Mouse (Mus musculus) frontal cortex, postnatal 36 days (tissue): ENCODE results near the gene Sh2d1b2.

Source experiments
- DNase-seq, 2 experiments: peaks; one replicate each; pipeline ENCODE4 v3.0.0; 2022; ENCODE audit warnings: low spot score in 2 of 2

Sh2d1b2 gene

DNA sequence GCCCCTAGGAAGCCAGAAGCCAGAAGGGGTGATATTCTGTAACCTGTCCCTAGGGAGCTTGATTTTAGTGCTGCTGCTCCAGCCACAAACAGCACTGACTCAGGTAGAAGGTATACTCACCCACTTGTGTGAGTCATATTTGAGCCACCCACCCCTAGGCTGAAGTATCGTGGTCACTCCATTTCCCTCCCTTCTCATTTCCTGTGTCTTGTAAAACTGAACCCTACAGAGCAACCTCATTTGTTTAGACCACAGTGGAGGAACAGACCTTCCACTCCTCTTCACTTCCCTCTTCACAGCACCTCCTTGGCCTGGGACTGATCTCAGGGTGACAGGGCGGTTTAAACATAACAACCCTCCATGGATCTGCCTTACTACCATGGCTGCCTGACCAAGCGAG lies 44.5 kb downstream of the Sh2d1b2 start, which contains the start of gene Sh2d1b1:
Sh2d1b1 (plus strand) TSS at position 305 of the 400 bp plus-strand sequence.
- DNase-seq: no peak

DNA sequence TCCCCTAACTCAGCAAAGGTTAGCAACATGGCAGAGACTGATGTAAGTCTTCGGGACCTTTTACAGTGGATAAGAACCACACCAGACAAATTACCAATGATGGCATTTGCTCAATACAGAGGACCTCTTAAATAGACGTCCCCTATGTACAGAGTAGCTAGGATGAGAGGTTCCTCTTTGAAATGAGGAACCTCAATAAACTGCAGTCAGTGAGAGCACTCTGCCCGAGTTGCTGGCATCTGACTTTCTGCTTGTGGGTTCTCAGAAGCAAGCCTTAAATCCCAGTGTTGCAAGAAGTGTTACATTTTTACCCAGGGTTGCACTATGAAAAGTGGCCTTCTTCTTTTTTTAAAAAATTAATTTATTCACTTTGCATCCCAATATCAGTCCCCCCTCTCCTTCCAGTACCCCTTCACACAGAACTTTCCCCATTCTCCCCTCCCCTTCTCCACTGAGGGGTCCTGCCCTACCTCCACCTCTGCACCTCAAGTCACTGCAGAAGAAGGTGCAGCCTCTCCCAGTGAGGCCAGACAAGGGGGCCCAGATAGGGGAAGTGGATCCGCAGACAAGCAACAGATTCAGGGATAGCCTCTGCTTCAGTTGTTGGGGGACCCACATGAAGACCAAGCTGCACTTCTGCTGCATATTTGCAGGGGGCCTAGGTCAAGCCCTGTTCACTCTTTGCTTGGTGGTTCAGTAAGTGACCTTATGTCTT lies 50.0 kb downstream of the Sh2d1b2 start:
- DNase-seq: no peak

- peak in 1 of 2 experiments; percentile 75 for DNase-seq
Observed at GRCm38 (mm10) chr1:170292239-170292951, 59.8 kb downstream of the Sh2d1b2 start.

DNA sequence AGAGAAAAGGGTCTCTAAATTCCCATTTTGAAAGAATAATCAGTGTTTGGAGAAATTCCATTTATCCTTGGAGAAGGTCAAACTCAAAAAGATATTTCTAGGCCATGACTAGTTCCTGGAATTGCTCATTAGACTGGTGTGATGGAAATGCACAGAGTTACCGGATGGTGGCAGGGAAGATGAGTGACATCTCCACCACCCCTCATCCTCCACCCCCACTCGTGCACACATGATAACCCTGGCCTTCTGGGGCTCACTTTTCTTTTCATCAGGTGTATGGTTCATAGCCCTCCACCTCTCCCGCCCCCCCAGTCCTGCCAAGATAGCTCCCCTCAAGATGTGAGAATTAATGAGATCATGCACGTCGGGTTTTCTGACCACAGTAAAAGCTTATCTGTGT lies 60.7 kb downstream of the Sh2d1b2 start:
- no peak for DNase-seq

GRCm38 (mm10) chr1:170294786-170295570 lies 62.4 kb downstream of the Sh2d1b2 start:
- DNase-seq: no peak

DNA sequence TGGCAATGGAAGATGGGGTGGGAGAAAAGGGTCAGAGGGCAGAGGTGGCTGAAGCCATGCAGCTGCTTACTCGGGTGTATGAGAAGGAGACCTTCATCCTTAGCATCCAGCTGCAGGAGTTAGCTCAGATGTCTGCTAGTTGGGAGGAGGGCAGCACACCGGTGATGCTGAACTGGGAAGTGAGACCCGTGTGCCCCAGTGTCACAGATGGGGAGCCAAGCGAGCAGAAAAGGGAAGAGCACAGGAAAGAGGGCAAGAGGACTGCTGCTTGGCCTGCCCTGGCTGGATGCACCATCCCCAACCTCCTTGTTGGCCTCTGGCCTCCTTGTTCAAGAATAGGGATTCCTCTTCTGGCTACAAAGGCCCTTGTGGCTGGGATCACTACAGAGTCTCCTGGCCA lies 66.9 kb downstream of the Sh2d1b2 start:
- DNase-seq: no peak

DNA sequence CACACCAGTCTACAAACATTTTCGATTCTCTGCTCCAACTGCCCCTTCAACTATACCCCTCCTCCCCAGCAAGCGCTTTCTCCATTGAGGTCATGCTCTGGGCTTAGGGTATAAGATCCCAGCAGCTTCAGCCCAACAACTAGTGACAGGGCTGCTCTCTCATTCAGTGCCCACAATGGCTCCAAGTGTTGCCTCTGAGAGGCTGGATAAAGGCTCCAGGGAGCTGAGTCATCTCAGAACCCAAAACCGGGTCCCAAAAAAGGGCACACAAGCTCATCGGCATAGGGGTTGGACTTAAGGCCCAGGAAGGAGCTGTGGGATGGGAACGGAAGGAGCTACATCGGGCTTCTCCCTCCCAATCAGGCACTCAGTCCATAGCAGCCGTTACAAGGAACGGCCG lies 69.1 kb downstream of the Sh2d1b2 start:
- DNase-seq: no peak

GRCm38 (mm10) chr1:170302456-170302855 lies 69.9 kb downstream of the Sh2d1b2 start:
- no peak for DNase-seq

DNA sequence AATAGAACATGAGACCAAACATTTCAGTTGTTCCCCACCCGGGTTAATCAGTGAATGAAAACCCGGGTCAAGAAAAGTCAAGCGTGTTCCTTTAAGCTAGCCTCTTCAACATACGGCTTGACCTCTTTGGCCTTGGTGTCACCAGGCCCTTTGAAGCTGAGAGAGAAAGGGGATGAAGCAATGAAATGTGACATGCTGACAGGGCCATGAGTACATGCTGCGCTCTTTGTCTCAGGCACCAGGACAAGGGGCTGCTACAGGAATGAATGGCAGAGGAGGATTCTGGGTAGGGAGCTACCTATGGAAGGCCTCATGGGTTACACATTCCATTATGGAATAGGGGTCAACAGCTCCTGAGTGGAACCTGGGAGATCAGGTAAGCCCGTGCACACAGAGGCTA lies 70.6 kb downstream of the Sh2d1b2 start:
- no peak for DNase-seq
